In the genomic region with DNA sequence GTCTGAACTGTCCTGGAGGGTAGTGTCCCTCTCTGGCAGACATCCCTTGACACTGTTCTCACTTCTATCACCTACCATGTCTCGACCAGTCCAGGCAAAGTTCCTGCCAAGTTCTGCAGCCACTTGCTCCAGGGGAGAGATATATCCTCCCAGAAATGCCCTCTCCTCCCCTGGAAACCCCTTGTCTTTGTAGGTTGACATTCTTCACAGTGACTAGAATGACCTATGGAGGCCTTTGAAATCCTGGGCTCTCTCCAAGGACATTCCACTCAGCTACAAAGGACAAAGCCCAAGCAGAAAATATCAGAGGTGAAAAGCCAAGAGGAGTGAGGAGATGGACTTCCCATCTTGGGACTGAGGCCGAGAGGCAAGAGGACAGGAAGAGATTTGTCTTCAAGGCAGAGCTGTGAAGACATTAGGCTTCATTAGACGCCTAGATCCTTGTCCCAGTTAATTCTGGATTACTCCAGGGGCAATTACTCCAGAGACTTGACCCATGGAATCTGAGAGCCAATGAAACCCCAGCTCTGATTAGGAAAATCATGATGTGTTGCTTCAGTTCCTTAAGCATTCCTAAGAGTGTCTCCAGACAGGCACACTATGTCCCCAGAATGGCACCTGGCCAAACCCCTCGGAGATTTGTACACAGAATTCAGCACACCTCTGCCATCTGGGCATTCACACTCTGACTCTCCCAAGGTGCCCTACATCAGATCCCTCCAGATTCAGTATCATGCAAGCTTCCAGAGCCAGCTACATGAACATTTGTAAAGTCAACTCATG, we compare ENCODE assay signal across 18 mouse cellular contexts. TPM values are rescaled to one million over a fixed set of nuclear protein-coding genes. Genes with fewer than 3 reads are reported as not detected.
A peak's percentile ranks its signal among the peaks of the same experiment; 100 is the strongest.
DNase-seq lines count a peak whose midpoint lies in the region; ATAC-seq and TF ChIP-seq lines count a peak whose summit lies in the region.
"Had no signal": no experiment of that assay in that cellular context is flagged by ENCODE, and none has a peak within 500 bp of the region (broad histone marks: within the 10 kb centered on the region; RNA-seq: fewer than 3 reads in every experiment).

No protein-coding gene starts in this region.

- peaks cover 23% of the 10 kb centered on the region for H3K4me1 ChIP-seq in kidney, embryonic 14.5 days (ENCODE audit: control insufficient read depth, insufficient read depth, low read length)
- H3K4me1 ChIP-seq in brown adipose tissue, adult 24 weeks (ENCODE audit: control insufficient read depth, insufficient read depth, insufficient read length, low read length) = peaks cover 44% of the 10 kb centered on the region

- H3K4me3 ChIP-seq in gastrocnemius, adult 2 months = no peak overlapping the region
- no peak overlapping the region for H3K4me3 ChIP-seq in kidney, embryonic 14.5 days (ENCODE audit: low read length)
- no peak overlapping the region for H3K4me3 ChIP-seq in brown adipose tissue, adult 24 weeks (ENCODE audit: insufficient read depth, low read depth, low read length)
- no peak overlapping the region for H3K4me3 ChIP-seq in layer of hippocampus, adult 2 months
- H3K4me3 ChIP-seq: erythroblast, embryonic 14.5 days; hindbrain, embryonic 12.5 days; limb, embryonic 10.5 days; liver, embryonic 12.5 days; lung, embryonic 15.5 days; neural tube, embryonic 12.5 days had no signal

- peak overlapping the region; percentile 35; the same call in 1 of the 2 replicates for H3K27ac ChIP-seq in gastrocnemius, adult 2 months
- no peak overlapping the region for H3K27ac ChIP-seq in kidney, embryonic 14.5 days (ENCODE audit: low read depth, low read length)
- H3K27ac ChIP-seq in brown adipose tissue, adult 24 weeks (replicated peaks; ENCODE audit: low read depth, low read length) = peak overlapping the region; percentile 61
- no peak overlapping the region for H3K27ac ChIP-seq in layer of hippocampus, adult 2 months
- H3K27ac ChIP-seq: hindbrain, embryonic 12.5 days; limb, embryonic 10.5 days; liver, embryonic 12.5 days; lung, embryonic 15.5 days; neural tube, embryonic 12.5 days had no signal

- 51% methylated on average over 4 of the region's 4 CpGs for WGBS in kidney, embryonic 14.5 days

- no peaks in the 10 kb centered on the region for H3K9me3 ChIP-seq in kidney, embryonic 14.5 days (ENCODE audit: control insufficient read depth, low read length)
- H3K9me3 ChIP-seq: hindbrain, embryonic 12.5 days; limb, embryonic 10.5 days; liver, embryonic 12.5 days; lung, embryonic 15.5 days; neural tube, embryonic 12.5 days had no signal

- no peak for TF ChIP-seq CTCF in gastrocnemius, adult 2 months (IDR thresholded peaks at IDR 0.05)
- no peak for TF ChIP-seq CTCF in layer of hippocampus, adult 2 months (conservative IDR thresholded peaks at IDR 0.05)

- no peak overlapping the region for H3K9ac ChIP-seq in kidney, embryonic 14.5 days (ENCODE audit: low read depth, low read length)
- H3K9ac ChIP-seq: hindbrain, embryonic 12.5 days; liver, embryonic 12.5 days; lung, embryonic 15.5 days; neural tube, embryonic 12.5 days had no signal

- no peaks in the 10 kb centered on the region for H3K36me3 ChIP-seq in kidney, embryonic 14.5 days (ENCODE audit: control insufficient read depth, insufficient read depth, low read length)
- H3K36me3 ChIP-seq: hindbrain, embryonic 12.5 days; limb, embryonic 10.5 days; liver, embryonic 12.5 days; lung, embryonic 15.5 days; neural tube, embryonic 12.5 days had no signal

- intact Hi-C loops in gastrocnemius, adult 2 months (cut with DNase I) = no loop called here

- ATAC-seq in kidney, embryonic 14.5 days (ENCODE audit: low FRiP score, low TSS enrichment) = no peak
- ATAC-seq: forebrain, embryonic 16.5 days; inflammation-experienced regulatory T-cells, adult 6 months; liver, embryonic 12.5 days had no signal

- H3K27me3 ChIP-seq in kidney, embryonic 14.5 days (ENCODE audit: control insufficient read depth, insufficient read depth, low read length) = no peaks in the 10 kb centered on the region
- H3K27me3 ChIP-seq: hindbrain, embryonic 12.5 days; liver, embryonic 12.5 days; lung, embryonic 15.5 days; neural tube, embryonic 12.5 days had no signal

- H3K4me2 ChIP-seq in kidney, embryonic 14.5 days (replicated peaks; ENCODE audit: low read depth, low read length) = no peak overlapping the region
- H3K4me2 ChIP-seq: hindbrain, embryonic 12.5 days; liver, embryonic 12.5 days; lung, embryonic 15.5 days; neural tube, embryonic 12.5 days had no signal

- DNase-seq in gastrocnemius, adult 2 months = no peak
- no peak for DNase-seq in gastrocnemius, adult 18-20 months (ENCODE audit: low spot score)
- DNase-seq in kidney, postnatal 10 days = peak; percentile 43
- peak; percentile 59 for DNase-seq in lung, postnatal 25 days (ENCODE audit: low spot score)
- DNase-seq in right cerebral cortex, adult 2 months (ENCODE audit: low spot score in 2 of 2) = no peak
- no peak for DNase-seq in layer of hippocampus, adult 2 months (ENCODE audit: low spot score in 2 of 2)
- DNase-seq: right cerebral cortex, postnatal 14 days; thymus, postnatal 25 days had no signal

RNA-seq across cellular contexts. Expression of gene Chst15, which starts 20.2 kb away (rescaled TPM):
- 1 to 10 TPM; 2.6 to 3.0 TPM for total RNA-seq in gastrocnemius, adult 2 months (2021)
- total RNA-seq in gastrocnemius, adult 18-20 months (2021) = 1 to 10 TPM; 1.6 to 2.0 TPM
- polyA plus RNA-seq in kidney, embryonic 14.5 days (2014; fragmentation: Nextera tagmentation; extraction: Ambion mirVana) = 10.0 and 18.8 TPM in 2 replicates
- polyA plus RNA-seq in brown adipose tissue, adult 24 weeks (2012; ENCODE audit: insufficient read depth, insufficient read length, missing spikeins) = 14.7 and 16.0 TPM in 2 replicates
- total RNA-seq in layer of hippocampus, adult 2 months (2021) = 10 to 100 TPM; 50.7 to 53.3 TPM

Comparison
In these comparisons a context has a peak if more than half of its experiments do, and no peak if none do; other contexts are left out.
1. DNase-seq: peak in kidney, postnatal 10 days (single experiment) and lung, postnatal 25 days (single experiment); none in gastrocnemius, adult 2 months (single experiment), gastrocnemius, adult 18-20 months (single experiment), right cerebral cortex, adult 2 months (0 of 2) and layer of hippocampus, adult 2 months (0 of 2).
2. H3K27ac ChIP-seq: peak in gastrocnemius, adult 2 months (single experiment) and brown adipose tissue, adult 24 weeks (single experiment); none in kidney, embryonic 14.5 days (single experiment) and layer of hippocampus, adult 2 months (single experiment).
3. RNA of gene Chst15, which starts 20.2 kb away (total RNA-seq): 50.7 to 53.3 TPM in layer of hippocampus, adult 2 months; 2.6 to 3.0 TPM in gastrocnemius, adult 2 months and 1.6 to 2.0 TPM in gastrocnemius, adult 18-20 months; every median in the first group is over 10 times any median in the second.